Mouse (Mus musculus) embryonic fibroblast, embryonic 13.5 days (primary cell): Measurements from ENCODE around the gene Zkscan17.
A peak's percentile ranks its signal among the peaks of the same experiment; 100 is the strongest.

Experiments
- CTCF ChIP-seq: IDR thresholded peaks from 2 replicates; pipeline ENCODE4 v1.5.1; 2011; ENCODE audit warnings: mild to moderate bottlenecking, control low read depth, low read length, moderate library complexity, borderline replicate concordance; ENCODE audit not compliant: insufficient read depth
- POLR2A ChIP-seq: IDR thresholded peaks from 2 replicates; pipeline ENCODE4 v1.6.1; 2011; ENCODE audit warnings: low read depth, mild to moderate bottlenecking, control low read depth, low read length, moderate library complexity

DNA sequence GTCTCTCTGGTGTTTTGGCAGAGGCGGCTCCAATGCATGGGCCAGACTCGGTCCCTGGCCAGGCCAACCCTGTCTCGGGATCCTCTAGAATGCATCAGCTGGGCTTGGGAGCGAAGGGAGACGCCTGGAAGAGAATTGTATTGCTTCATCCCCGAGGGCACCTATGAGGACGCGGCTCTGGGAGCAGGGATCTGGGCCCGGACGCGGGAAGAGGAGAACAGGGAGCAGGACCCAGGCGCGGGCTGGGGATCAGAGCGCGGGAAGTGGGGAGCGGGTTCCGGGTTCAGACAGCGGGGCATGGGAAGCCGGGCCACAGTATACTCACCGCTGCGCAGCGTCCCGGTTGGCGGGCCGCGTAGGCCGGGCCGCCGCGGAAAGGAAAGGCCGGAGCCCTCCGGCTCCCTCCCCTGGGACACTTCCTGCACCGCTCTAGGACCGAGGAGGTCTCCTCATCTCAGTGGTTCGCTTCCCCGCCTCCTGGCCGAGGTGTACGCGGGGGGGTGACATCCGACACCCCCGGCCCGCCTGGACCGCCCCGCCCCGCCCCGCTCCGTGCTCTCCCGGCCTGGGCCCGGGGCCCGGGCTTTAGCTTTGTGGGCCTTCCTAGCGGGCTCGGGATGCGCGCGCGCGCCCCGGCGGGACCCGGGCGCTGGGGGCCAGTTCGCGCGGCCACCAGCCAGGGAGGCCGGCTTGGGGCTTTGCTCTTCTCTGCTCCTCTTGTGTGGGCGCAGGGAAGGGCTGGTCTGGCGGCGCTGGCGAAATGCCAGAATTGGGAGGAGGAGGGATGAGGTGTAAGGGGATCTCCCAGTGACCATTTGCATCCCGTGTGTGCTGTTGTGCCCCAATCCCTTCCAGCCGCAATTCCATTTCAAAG lies 20.5 kb downstream of the Zkscan17 start:
- TF ChIP-seq POLR2A: peak; percentile 63; the same call in 1 of the 2 replicates
- no peak for TF ChIP-seq CTCF
